Mouse (Mus musculus) midbrain, embryonic 13.5 days (tissue): ENCODE measurements around the gene Paqr3. TPM values are rescaled to one million over a fixed set of nuclear protein-coding genes. Genes with fewer than 3 reads are reported as not detected.

Experiments
- ATAC-seq: fragments of 200-750 bp; cut with Nextera tagmentation; 2 replicates; pipeline ENCODE4 v1.8.0; 2017; ENCODE audit warnings: mild to moderate bottlenecking, moderate TSS enrichment, moderate library complexity
- H3K27ac ChIP-seq: fragments of 300-500 bp; sonication (generic); 2 replicates; pipeline ENCODE4 v1.5.1; 2015; ENCODE audit warnings: inconsistent platforms, mild to moderate bottlenecking, moderate library complexity
- H3K27me3 ChIP-seq: fragments of 300-500 bp; sonication (generic); 2 replicates; pipeline ENCODE4 v1.6.1; 2015; ENCODE audit warnings: mild to moderate bottlenecking, inconsistent platforms
- H3K36me3 ChIP-seq: fragments of 300-500 bp; sonication (generic); 2 replicates; pipeline ENCODE4 v1.6.1; 2015; ENCODE audit warnings: mild to moderate bottlenecking, inconsistent platforms
- H3K4me1 ChIP-seq: fragments of 300-500 bp; sonication (generic); replicated peaks from 2 replicates; pipeline ENCODE4 v1.6.1; 2015; ENCODE audit warnings: inconsistent platforms
- H3K4me2 ChIP-seq: fragments of 300-500 bp; sonication (generic); replicated peaks from 2 replicates; pipeline ENCODE4 v1.6.1; 2015; ENCODE audit warnings: moderate library complexity, mild to moderate bottlenecking, inconsistent platforms
- H3K4me3 ChIP-seq: fragments of 300-500 bp; sonication (generic); replicated peaks from 2 replicates; pipeline ENCODE4 v1.5.1; 2015; ENCODE audit warnings: mild to moderate bottlenecking, inconsistent platforms
- H3K9ac ChIP-seq: fragments of 300-500 bp; sonication (generic); replicated peaks from 2 replicates; pipeline ENCODE4 v1.6.1; 2015; ENCODE audit warnings: mild to moderate bottlenecking, inconsistent platforms
- H3K9me3 ChIP-seq: fragments of 300-500 bp; sonication (generic); 2 replicates; pipeline ENCODE4 v1.6.1; 2016; ENCODE audit warnings: mild to moderate bottlenecking, inconsistent platforms
- WGBS: fragments of 180-500 bp; shearing (Covaris S2); methylation state at CpG from one replicate; pipeline ENCODE4 v1.1.7; 2015; 5-methylcytosine and 5-hydroxymethylcytosine counted together
- polyA plus RNA-seq: library from polyadenylated mRNA; unstranded; fragments of >200 nt; fragmentation: Nextera tagmentation; extraction: Ambion mirVana; gene quantifications from 2 replicates; pipeline ENCODE4 v1.2.1, GENCODE M21; 2015

Gene Paqr3
- polyA plus RNA-seq, 1 experiment from 2014 or later, result 25.9 TPM

DNA sequence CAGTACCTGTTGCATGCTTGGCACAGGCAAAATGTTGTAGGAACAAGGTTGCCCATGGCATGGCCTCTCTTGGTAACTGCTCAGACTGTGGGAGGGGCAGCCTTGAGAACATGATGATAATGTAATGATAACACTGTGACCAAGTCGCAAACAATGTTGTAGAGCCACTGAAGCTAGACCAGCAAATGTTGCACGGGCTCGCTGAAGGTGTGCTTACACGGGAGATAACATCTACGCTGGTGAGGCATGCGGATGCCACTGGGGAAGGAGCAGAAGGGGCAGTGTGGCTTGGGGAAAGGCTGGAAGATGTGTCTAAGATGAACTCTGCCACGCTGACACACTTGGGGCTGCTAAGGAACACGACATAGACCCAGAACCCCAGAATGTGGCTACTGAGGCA lies 11.4 kb downstream of the Paqr3 start:
- H3K9ac ChIP-seq, result no peak overlapping the region
- no peak overlapping the region for H3K4me2 ChIP-seq
- H3K4me1 ChIP-seq, result 0 out of 2 replicates have a peak, but pooled peaks cover 3% of the 10 kb centered on the region
- no peaks in the 10 kb centered on the region for H3K27me3 ChIP-seq
- no peaks in the 10 kb centered on the region for H3K9me3 ChIP-seq
- no peak overlapping the region for H3K4me3 ChIP-seq
- H3K36me3 ChIP-seq, result peaks cover 81% of the 10 kb centered on the region
- no peak overlapping the region for H3K27ac ChIP-seq
- ATAC-seq, result no peak
- 95% methylated on average over 8 of the region's 8 CpGs for WGBS

DNA sequence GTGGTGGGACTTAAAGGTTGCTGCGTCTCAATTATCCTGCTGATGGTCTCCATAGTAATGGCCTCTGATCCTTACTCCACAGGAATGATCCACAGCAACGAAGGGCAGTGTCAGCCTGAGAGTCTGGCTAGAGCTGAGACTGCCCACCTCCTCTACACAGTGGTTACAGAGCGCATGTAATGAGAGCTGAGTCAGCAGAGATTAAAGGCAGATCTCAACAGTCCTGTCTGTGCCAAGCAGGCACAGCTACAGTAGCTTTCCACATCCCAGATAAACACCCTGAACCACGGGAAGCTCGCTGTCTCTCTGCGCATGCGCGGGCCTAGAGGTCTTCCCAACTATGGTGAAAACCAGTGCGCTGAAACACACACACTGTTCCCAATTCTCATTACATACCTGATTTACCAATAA lies 13.8 kb downstream of the Paqr3 start:
- H3K9ac ChIP-seq, result no peak overlapping the region
- no peak overlapping the region for H3K27ac ChIP-seq
- peak; percentile 78; the same call in 1 of the 2 replicates for ATAC-seq
- H3K36me3 ChIP-seq, result peaks cover 77% of the 10 kb centered on the region
- no peak overlapping the region for H3K4me3 ChIP-seq
- H3K4me1 ChIP-seq, result 0 out of 2 replicates have a peak, but pooled peaks cover 3% of the 10 kb centered on the region
- H3K9me3 ChIP-seq, result no peaks in the 10 kb centered on the region
- H3K27me3 ChIP-seq, result no peaks in the 10 kb centered on the region
- no peak overlapping the region for H3K4me2 ChIP-seq
- 66% methylated on average over 9 of the region's 9 CpGs for WGBS

DNA sequence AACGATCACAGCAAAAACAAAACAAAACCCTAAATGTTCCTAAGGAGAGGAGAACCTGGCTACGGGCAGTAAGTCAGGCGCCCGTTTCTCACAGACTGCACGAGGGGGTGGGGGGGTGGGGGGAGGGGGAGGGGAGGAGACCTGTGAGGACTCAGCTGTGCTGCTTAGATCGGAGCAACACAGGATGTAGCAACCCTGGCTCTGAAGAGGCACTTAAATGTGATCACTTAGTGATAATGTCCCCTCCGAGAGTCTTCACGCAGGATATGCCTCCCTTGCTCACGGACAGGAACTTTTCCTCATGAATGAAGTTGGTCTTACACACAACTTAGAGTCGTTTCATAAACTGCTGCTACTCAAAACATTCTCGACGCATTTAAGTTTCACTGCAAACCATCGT lies 16.1 kb downstream of the Paqr3 start:
- no peaks in the 10 kb centered on the region for H3K9me3 ChIP-seq
- no peak overlapping the region for H3K9ac ChIP-seq
- peaks cover 62% of the 10 kb centered on the region for H3K36me3 ChIP-seq
- no peaks in the 10 kb centered on the region for H3K27me3 ChIP-seq
- no peak for ATAC-seq
- H3K4me1 ChIP-seq, result 0 out of 2 replicates have a peak, but pooled peaks cover 3% of the 10 kb centered on the region
- WGBS, result 77% methylated on average over 12 of the region's 13 CpGs
- no peak overlapping the region for H3K4me3 ChIP-seq
- no peak overlapping the region for H3K4me2 ChIP-seq
- no peak overlapping the region for H3K27ac ChIP-seq

DNA sequence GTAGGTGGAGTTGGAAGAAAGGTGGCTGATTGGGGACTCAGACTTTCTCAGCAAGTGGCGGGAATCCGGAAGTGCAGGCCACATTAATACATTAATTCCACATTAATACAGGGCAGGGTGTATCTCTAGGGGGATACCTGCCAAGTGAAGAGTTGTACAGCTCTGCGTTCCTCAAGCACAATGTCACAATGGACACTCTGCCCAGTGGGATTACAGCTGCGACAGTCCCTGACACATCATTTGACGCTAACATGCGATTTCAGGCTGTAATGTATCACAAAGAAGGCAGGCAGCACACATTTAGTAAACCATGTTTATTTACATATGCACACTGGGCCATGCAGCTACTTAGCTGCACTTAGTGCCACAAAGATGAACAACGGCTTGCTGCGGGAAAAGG lies 18.4 kb downstream of the Paqr3 start:
- Histone ChIP-seq H3K36me3 (peaks cover 46% of the 10 kb centered on the region), H3K9ac (no peak overlapping the region), H3K4me3 (no peak overlapping the region), H3K4me1 (0 out of 2 replicates have a peak, but pooled peaks cover 3% of the 10 kb centered on the region), H3K27ac (no peak overlapping the region), H3K27me3 (no peaks in the 10 kb centered on the region), H3K9me3 (no peaks in the 10 kb centered on the region), H3K4me2 (no peak overlapping the region)
- WGBS, result 78% methylated on average over 8 of the region's 8 CpGs
- no peak for ATAC-seq

DNA sequence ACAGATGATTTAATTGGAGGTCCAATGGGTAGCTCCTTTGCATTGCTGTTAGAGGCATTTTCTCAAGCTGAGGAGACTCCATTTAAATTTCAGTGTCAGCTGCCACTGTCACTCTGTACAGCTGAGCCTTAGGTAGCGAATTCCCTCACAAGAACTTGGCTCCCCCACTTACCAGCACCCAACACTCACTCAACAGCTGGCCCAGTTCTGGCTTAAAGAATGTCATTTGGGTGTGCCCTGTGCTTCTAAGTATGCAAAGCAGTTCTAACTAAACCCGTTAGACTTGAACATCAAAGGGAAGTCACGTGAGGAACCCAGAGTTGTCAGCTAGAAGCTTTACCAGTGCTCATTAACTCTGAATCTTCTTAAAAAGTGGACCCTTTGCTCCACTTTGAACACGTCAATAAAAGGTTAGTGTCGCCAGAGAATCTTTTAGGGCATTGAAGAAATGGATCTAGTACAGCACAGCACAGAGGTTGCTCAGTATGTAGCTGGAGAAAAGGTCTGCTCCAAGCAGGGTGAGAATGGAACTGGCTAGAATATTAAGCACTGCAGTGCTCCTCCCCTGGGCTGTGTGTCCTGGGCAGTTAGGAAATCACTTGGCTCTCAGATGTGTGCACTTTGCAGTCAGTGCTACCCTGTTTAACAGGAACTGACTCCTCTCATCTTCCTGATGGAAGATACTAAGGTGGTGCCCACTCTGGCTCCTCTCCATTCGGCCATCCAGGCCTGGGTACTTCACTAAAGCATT lies 21.2 kb downstream of the Paqr3 start:
- 0 out of 2 replicates have a peak, but pooled peaks have one; percentile 27 for ATAC-seq
- WGBS, result 60% methylated on average over 6 of the region's 6 CpGs

DNA sequence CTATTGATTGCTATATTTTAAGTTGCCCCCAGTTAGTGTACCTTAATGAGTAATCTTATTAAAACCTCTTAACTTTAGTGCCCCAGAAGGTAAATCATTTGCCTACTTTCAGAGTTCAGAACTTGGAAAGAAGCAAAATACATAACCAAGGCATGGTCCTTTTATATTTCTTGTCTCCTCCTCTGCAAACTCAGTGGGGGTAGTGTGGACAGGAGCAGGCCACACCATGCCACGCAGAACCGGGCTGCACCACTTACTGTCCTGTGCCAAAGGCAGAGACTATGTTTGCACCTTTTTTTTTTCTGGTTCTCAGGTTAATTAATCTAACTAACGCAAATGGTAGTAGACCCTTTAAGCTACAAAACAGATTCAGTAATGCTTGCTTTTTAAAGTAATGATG lies 22.0 kb downstream of the Paqr3 start:
- Histone ChIP-seq H3K27me3 (no peaks in the 10 kb centered on the region), H3K4me2 (no peak overlapping the region), H3K4me3 (no peak overlapping the region), H3K27ac (no peak overlapping the region), H3K9me3 (no peaks in the 10 kb centered on the region), H3K9ac (no peak overlapping the region), H3K36me3 (peaks cover 51% of the 10 kb centered on the region), H3K4me1 (no peaks in the 10 kb centered on the region)
- ATAC-seq, result no peak
- WGBS, result 94% methylated on average over 3 of the region's 3 CpGs

More for the DNA sequence above, 21.2 kb downstream of the Paqr3 start:
- Histone ChIP-seq H3K9me3 (no peaks in the 10 kb centered on the region), H3K4me3 (no peak overlapping the region), H3K9ac (no peak overlapping the region), H3K27ac (no peak overlapping the region), H3K36me3 (peaks cover 50% of the 10 kb centered on the region), H3K4me1 (no peaks in the 10 kb centered on the region), H3K4me2 (no peak overlapping the region), H3K27me3 (no peaks in the 10 kb centered on the region)

DNA sequence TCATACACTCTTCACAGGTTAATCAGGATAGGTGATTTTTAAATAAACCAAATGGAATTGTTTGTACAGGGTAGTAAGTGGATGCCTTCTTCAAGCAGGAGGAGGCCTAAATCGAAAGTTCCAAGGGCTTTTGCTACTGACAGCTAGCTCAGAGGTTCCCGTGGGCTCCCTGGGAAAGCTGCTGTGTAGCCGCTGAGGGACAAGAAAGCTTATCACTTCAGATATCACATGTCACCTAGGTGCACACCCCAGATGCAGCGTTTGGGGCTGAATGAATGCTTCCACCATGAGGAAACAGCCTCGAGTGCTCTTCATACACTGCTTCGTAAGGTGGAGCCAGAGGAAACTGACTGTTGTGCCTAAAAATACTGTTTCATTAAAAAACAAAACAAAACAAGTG lies 23.2 kb downstream of the Paqr3 start:
- Histone ChIP-seq H3K9ac (no peak overlapping the region), H3K4me2 (no peak overlapping the region), H3K4me3 (no peak overlapping the region), H3K4me1 (no peaks in the 10 kb centered on the region), H3K9me3 (no peaks in the 10 kb centered on the region), H3K27ac (no peak overlapping the region), H3K36me3 (peaks cover 60% of the 10 kb centered on the region), H3K27me3 (no peaks in the 10 kb centered on the region)
- no peak for ATAC-seq
- 86% methylated on average over 6 of the region's 6 CpGs for WGBS

DNA sequence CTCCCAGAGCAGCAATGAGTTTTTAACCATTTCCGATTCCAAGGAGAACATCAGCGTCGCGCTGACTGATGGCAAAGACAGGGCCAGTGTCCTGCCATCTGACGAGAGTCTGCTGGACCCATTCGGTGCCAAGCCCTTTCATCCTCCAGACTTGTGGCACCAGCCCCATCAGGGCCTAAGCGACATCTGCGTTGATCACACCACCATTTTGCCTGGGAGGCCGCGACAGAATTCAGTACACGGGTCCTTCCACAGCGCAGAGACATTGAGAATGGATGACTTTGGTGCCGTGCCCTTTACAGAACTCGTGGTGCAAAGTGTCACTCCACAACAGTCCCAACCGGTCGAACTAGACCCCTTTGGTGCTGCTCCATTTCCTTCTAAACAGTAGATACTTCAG lies 23.6 kb downstream of the Paqr3 start:
- Histone ChIP-seq H3K4me1 (no peaks in the 10 kb centered on the region), H3K27me3 (no peaks in the 10 kb centered on the region), H3K9me3 (no peaks in the 10 kb centered on the region), H3K27ac (no peak overlapping the region), H3K4me2 (no peak overlapping the region), H3K36me3 (peaks cover 59% of the 10 kb centered on the region), H3K4me3 (no peak overlapping the region), H3K9ac (no peak overlapping the region)
- no peak for ATAC-seq
- 93% methylated on average over 16 of the region's 16 CpGs for WGBS

DNA sequence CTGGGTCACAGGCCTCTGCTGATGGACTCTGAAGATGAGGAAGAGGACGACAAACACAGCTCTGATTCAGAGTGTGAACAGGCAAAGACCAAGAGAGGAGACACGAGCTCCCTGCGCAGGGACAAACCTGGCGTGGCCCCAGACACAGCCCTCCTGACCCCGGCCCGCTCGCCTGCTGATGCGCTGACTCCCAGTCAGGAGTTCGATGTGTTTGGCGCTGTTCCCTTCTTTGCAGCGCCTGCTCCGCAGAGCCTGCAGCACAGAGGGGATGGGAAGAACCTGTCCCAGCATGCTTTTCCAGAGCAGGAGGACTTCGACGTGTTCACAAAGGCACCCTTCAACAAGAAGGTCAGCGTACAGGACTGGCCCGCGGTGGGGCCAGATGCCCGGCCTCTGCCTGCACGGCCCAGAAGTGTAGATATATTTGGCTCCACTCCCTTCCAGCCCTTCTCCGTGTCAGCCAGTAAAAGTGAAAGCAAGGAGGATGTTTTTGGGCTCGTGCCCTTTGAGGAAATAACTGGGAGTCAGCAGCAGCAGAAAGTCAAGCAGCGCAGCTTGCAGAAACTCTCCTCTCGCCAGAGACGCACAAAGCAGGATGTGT lies 24.3 kb downstream of the Paqr3 start:
- no peak for ATAC-seq
- Histone ChIP-seq H3K4me3 (no peak overlapping the region), H3K4me1 (no peaks in the 10 kb centered on the region), H3K4me2 (no peak overlapping the region), H3K9me3 (no peaks in the 10 kb centered on the region), H3K9ac (no peak overlapping the region), H3K27me3 (no peaks in the 10 kb centered on the region), H3K27ac (no peak overlapping the region), H3K36me3 (peaks cover 61% of the 10 kb centered on the region)
- WGBS, result 93% methylated on average over 24 of the region's 24 CpGs

DNA sequence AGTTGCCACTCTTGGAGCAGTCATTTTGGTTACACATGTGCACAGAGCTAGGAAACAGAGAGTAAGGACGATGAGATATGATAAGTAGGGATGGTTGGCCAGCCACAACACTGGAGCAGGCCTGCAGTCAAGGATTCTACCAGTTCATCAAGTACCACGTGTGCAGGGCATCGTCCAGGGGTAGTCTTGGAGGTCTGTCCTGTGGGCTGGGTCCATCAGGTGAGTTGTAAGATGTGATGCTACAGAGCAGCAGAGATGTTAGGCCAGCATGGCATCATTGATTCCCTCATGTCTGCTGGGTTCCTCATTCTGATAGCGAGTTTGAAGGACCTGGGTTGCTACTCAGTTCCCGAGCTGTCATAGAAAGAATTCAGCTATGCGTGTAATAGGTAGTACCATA lies 26.3 kb downstream of the Paqr3 start:
- Histone ChIP-seq H3K9ac (no peak overlapping the region), H3K4me3 (no peak overlapping the region), H3K4me1 (no peaks in the 10 kb centered on the region), H3K4me2 (no peak overlapping the region), H3K36me3 (peaks cover 57% of the 10 kb centered on the region), H3K27ac (no peak overlapping the region), H3K9me3 (no peaks in the 10 kb centered on the region), H3K27me3 (no peaks in the 10 kb centered on the region)
- 95% methylated on average over 6 of the region's 6 CpGs for WGBS
- ATAC-seq, result no peak

DNA sequence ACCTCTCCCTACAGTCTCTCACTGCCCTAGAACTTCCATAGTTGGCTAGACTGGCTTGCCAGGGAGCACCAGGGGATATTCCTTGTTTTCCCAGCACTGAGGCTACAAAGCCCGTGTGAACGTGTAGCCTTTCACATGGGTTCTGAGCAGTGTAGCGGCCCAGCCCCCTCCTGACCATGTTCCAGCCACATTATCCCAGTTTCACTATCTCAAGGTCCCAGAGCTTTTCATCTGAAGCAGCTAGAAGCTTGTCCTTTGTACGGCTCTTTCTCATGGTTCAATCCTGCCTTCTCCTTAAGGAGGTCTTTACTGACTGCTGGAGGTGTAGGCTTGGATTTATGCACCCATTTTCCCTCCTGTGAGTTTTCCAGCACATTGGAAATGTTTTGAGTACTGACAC lies 26.9 kb downstream of the Paqr3 start:
- no peak for ATAC-seq
- WGBS, result 89% methylated on average over 4 of the region's 4 CpGs
- H3K4me3 ChIP-seq, result no peak overlapping the region
- H3K36me3 ChIP-seq, result peaks cover 57% of the 10 kb centered on the region
- no peak overlapping the region for H3K4me2 ChIP-seq
- no peaks in the 10 kb centered on the region for H3K27me3 ChIP-seq
- H3K4me1 ChIP-seq, result no peaks in the 10 kb centered on the region
- no peak overlapping the region for H3K9ac ChIP-seq
- H3K27ac ChIP-seq, result no peak overlapping the region
- no peaks in the 10 kb centered on the region for H3K9me3 ChIP-seq

DNA sequence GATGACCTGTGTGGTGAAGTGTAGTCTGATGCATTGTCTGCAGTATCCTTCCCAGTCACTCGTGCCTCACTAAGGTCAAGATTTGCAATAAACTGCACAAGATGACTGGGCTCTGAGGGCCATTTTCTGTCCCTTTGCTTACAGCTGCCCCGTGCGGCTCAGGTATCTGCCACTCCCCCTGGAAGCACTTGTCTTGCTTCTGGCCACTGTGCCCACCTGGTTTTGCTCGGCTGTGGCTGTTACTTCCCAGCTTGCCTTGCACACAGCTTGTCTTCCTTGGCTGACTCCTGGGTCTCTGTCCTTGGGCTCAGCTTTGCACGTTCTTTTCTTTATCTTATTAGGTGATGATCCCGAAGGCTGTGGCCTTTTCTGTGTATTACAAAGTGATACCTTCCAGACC lies 27.7 kb downstream of the Paqr3 start:
- WGBS, result 93% methylated on average over 6 of the region's 6 CpGs
- Histone ChIP-seq H3K9ac (no peak overlapping the region), H3K27me3 (no peaks in the 10 kb centered on the region), H3K4me2 (no peak overlapping the region), H3K27ac (no peak overlapping the region), H3K4me3 (no peak overlapping the region), H3K36me3 (peaks cover 57% of the 10 kb centered on the region), H3K9me3 (no peaks in the 10 kb centered on the region), H3K4me1 (no peaks in the 10 kb centered on the region)
- no peak for ATAC-seq
